Mouse (Mus musculus) heart, embryonic 12.5 days (tissue): ENCODE data around the gene Ppm1h. TPM values are rescaled to one million over a fixed set of nuclear protein-coding genes. Genes with fewer than 3 reads are reported as not detected.

ENCODE experiments used
- ATAC-seq: fragments of 200-750 bp; cut with Nextera tagmentation; 2 replicates; pipeline ENCODE4 v1.8.0; 2017; ENCODE audit warnings: moderate TSS enrichment, moderate library complexity; ENCODE audit not compliant: insufficient number of reproducible peaks, low FRiP score
- H3K27ac ChIP-seq: fragments of 300-500 bp; sonication (generic); 2 replicates; pipeline ENCODE4 v1.5.1; 2016; ENCODE audit warnings: mild to moderate bottlenecking, moderate library complexity; ENCODE audit not compliant: poor library complexity, severe bottlenecking
- H3K27me3 ChIP-seq: fragments of 300-500 bp; sonication (generic); replicated peaks from 2 replicates; pipeline ENCODE4 v1.6.1; 2016; ENCODE audit warnings: mild to moderate bottlenecking, moderate library complexity
- H3K36me3 ChIP-seq: fragments of 300-500 bp; sonication (generic); 2 replicates; pipeline ENCODE4 v1.6.1; 2016; ENCODE audit warnings: mild to moderate bottlenecking, moderate library complexity
- H3K4me1 ChIP-seq: fragments of 300-500 bp; sonication (generic); replicated peaks from 2 replicates; pipeline ENCODE4 v1.6.1; 2016; ENCODE audit warnings: mild to moderate bottlenecking
- H3K4me2 ChIP-seq: fragments of 300-500 bp; sonication (generic); 2 replicates; pipeline ENCODE4 v1.6.1; 2016; ENCODE audit warnings: mild to moderate bottlenecking, moderate library complexity
- H3K4me3 ChIP-seq: fragments of 300-500 bp; sonication (generic); 2 replicates; pipeline ENCODE4 v1.5.1; 2016; ENCODE audit warnings: mild to moderate bottlenecking
- H3K9ac ChIP-seq: fragments of 300-500 bp; sonication (generic); 2 replicates; pipeline ENCODE4 v1.6.1; 2016; ENCODE audit warnings: mild to moderate bottlenecking, moderate library complexity
- H3K9me3 ChIP-seq: fragments of 300-500 bp; sonication (generic); replicated peaks from 2 replicates; pipeline ENCODE4 v1.6.1; 2016; ENCODE audit warnings: mild to moderate bottlenecking, moderate library complexity
- WGBS: fragments of 180-500 bp; shearing (Covaris S2); methylation state at CpG from one replicate; pipeline ENCODE4 v1.1.7; 2016; 5-methylcytosine and 5-hydroxymethylcytosine counted together
- polyA plus RNA-seq: library from polyadenylated mRNA; unstranded; fragments of >200 nt; fragmentation: Nextera tagmentation; extraction: Ambion mirVana; gene quantifications from 2 replicates; pipeline ENCODE4 v1.2.1, GENCODE M21; 2016

Ppm1h gene
- polyA plus RNA-seq, 1 experiment from 2014 or later, result 4.2 TPM

DNA sequence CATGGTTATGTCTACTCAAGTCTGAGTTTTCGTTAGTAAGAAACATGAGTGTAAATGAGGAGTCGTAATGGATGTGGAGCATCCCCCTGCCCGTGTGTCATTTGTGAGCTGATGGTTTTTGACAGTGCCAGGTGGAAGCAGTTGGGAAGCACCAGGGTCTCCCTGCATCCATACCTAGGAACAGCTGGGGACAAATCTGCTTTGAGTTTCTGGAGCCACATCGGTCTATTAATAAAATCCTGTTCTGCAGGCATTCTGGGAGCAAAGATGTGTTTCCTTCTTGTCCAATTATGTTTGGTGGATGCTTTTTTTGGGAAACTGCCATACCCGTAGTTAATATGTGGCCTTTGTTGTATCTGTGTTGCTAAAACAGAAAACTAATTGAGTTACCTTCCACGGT, 26.9 kb downstream of the Ppm1h start:
- no peak overlapping the region for H3K27ac ChIP-seq
- 84% methylated on average over 6 of the region's 6 CpGs for WGBS
- H3K9ac ChIP-seq, result no peak overlapping the region
- peaks cover 7% of the 10 kb centered on the region; the same call in 1 of the 2 replicates for H3K9me3 ChIP-seq
- no peaks in the 10 kb centered on the region for H3K27me3 ChIP-seq
- no peak for ATAC-seq
- no peak overlapping the region for H3K4me2 ChIP-seq
- H3K4me1 ChIP-seq, result no peaks in the 10 kb centered on the region
- H3K4me3 ChIP-seq, result no peak overlapping the region
- H3K36me3 ChIP-seq, result no peaks in the 10 kb centered on the region

DNA sequence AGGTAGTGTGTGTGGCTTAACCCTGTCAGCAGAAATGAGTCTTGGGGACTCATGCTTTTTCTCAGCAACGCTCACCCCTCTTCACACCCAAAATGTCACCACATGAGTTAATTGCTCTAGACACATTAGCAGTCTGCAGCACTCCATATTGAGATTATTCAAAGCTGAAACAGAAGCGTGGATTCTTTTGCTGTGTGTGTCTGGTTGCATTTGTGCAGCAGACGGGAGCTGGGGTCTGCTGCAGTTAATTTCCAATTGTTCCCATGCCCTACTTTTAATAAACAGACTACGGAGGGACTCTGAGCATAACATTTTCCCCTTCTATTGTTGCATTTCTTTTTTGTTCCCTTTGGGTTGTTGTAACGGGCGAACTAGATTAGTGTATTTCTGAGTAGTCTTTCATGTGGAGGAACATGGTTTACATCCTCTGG, 32.8 kb downstream of the Ppm1h start:
- H3K9me3 ChIP-seq, result 0 out of 2 replicates have a peak, but pooled peaks cover 4% of the 10 kb centered on the region
- WGBS, result 76% methylated on average over 6 of the region's 6 CpGs
- H3K27me3 ChIP-seq, result no peaks in the 10 kb centered on the region
- no peak overlapping the region for H3K4me3 ChIP-seq
- no peak overlapping the region for H3K9ac ChIP-seq
- 0 out of 2 replicates have a peak, but pooled peaks cover under 1% of the 10 kb centered on the region for H3K4me1 ChIP-seq
- H3K4me2 ChIP-seq, result no peak overlapping the region
- no peak overlapping the region for H3K27ac ChIP-seq
- ATAC-seq, result no peak
- no peaks in the 10 kb centered on the region for H3K36me3 ChIP-seq

- ATAC-seq, result no peak
- WGBS, result 78% methylated on average over 5 of the region's 5 CpGs
Observed at GRCm38 (mm10) chr10:122712307-122712706, 33.7 kb downstream of the Ppm1h start.

GRCm38 (mm10) chr10:122715856-122716255, 37.3 kb downstream of the Ppm1h start:
- H3K4me2 ChIP-seq, result no peak overlapping the region
- H3K36me3 ChIP-seq, result no peaks in the 10 kb centered on the region
- no peaks in the 10 kb centered on the region for H3K9me3 ChIP-seq
- no peaks in the 10 kb centered on the region for H3K27me3 ChIP-seq
- WGBS, result 76% methylated on average over 12 of the region's 12 CpGs
- no peak overlapping the region for H3K4me3 ChIP-seq
- peaks cover 21% of the 10 kb centered on the region for H3K4me1 ChIP-seq
- no peak overlapping the region for H3K9ac ChIP-seq
- no peak overlapping the region for H3K27ac ChIP-seq
- no peak for ATAC-seq

More at GRCm38 (mm10) chr10:122712307-122712706, 33.7 kb downstream of the Ppm1h start:
- Histone ChIP-seq H3K27ac (no peak overlapping the region), H3K4me3 (no peak overlapping the region), H3K4me2 (no peak overlapping the region), H3K27me3 (no peaks in the 10 kb centered on the region), H3K36me3 (no peaks in the 10 kb centered on the region), H3K9me3 (0 out of 2 replicates have a peak, but pooled peaks cover 2% of the 10 kb centered on the region), H3K9ac (no peak overlapping the region), H3K4me1 (peaks cover 8% of the 10 kb centered on the region)

DNA sequence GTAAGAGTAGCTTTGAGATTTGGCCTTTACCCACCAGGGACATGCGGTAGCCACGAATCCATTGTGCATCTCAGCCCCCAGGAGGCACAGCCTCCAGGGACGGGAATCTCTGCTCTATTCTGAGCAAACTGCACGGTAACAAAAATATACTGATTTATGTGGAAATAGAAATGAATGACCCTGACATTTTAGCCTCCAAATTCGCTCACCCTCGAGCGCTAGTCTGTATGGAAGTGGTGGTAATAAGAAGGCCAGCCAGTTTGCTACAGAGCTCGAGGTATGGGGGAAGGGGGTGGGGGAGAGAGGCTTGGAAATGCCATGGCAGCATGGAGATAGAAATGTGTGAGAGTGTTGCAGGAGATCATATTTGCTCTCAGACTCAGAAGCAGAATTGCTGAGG, 37.7 kb downstream of the Ppm1h start:
- no peak for ATAC-seq
- WGBS, result 73% methylated on average over 8 of the region's 8 CpGs

GRCm38 (mm10) chr10:122716739-122717474, 38.3 kb downstream of the Ppm1h start:
- Histone ChIP-seq H3K4me2 (no peak overlapping the region), H3K9ac (no peak overlapping the region), H3K27ac (no peak overlapping the region), H3K9me3 (no peaks in the 10 kb centered on the region), H3K36me3 (no peaks in the 10 kb centered on the region), H3K27me3 (no peaks in the 10 kb centered on the region), H3K4me3 (no peak overlapping the region), H3K4me1 (peaks cover 21% of the 10 kb centered on the region)
- ATAC-seq, result no peak
- WGBS, result 66% methylated on average over 14 of the region's 14 CpGs

More for the DNA sequence above, 37.7 kb downstream of the Ppm1h start:
- Histone ChIP-seq H3K27me3 (no peaks in the 10 kb centered on the region), H3K4me1 (peaks cover 21% of the 10 kb centered on the region), H3K9me3 (no peaks in the 10 kb centered on the region), H3K36me3 (no peaks in the 10 kb centered on the region), H3K27ac (no peak overlapping the region), H3K4me3 (no peak overlapping the region), H3K9ac (no peak overlapping the region), H3K4me2 (no peak overlapping the region)

GRCm38 (mm10) chr10:122717754-122718415, 39.3 kb downstream of the Ppm1h start:
- Histone ChIP-seq H3K4me2 (no peak overlapping the region), H3K27me3 (no peaks in the 10 kb centered on the region), H3K27ac (no peak overlapping the region), H3K4me3 (no peak overlapping the region), H3K4me1 (peaks cover 21% of the 10 kb centered on the region), H3K9ac (no peak overlapping the region), H3K36me3 (no peaks in the 10 kb centered on the region), H3K9me3 (no peaks in the 10 kb centered on the region)
- ATAC-seq, result no peak
- 70% methylated on average over 14 of the region's 14 CpGs for WGBS

GRCm38 (mm10) chr10:122718951-122719350, 40.4 kb downstream of the Ppm1h start:
- Histone ChIP-seq H3K9me3 (no peaks in the 10 kb centered on the region), H3K27ac (no peak overlapping the region), H3K9ac (no peak overlapping the region), H3K4me3 (no peak overlapping the region), H3K36me3 (no peaks in the 10 kb centered on the region), H3K27me3 (no peaks in the 10 kb centered on the region), H3K4me2 (no peak overlapping the region), H3K4me1 (peaks cover 21% of the 10 kb centered on the region)
- 61% methylated on average over 7 of the region's 7 CpGs for WGBS
- ATAC-seq, result no peak

GRCm38 (mm10) chr10:122722111-122722510, 43.5 kb downstream of the Ppm1h start:
- Histone ChIP-seq H3K9ac (no peak overlapping the region), H3K27ac (no peak overlapping the region), H3K27me3 (no peaks in the 10 kb centered on the region), H3K4me1 (peaks cover 17% of the 10 kb centered on the region), H3K4me2 (no peak overlapping the region), H3K4me3 (no peak overlapping the region), H3K36me3 (no peaks in the 10 kb centered on the region), H3K9me3 (no peaks in the 10 kb centered on the region)
- 72% methylated on average over 6 of the region's 6 CpGs for WGBS
- no peak for ATAC-seq

DNA sequence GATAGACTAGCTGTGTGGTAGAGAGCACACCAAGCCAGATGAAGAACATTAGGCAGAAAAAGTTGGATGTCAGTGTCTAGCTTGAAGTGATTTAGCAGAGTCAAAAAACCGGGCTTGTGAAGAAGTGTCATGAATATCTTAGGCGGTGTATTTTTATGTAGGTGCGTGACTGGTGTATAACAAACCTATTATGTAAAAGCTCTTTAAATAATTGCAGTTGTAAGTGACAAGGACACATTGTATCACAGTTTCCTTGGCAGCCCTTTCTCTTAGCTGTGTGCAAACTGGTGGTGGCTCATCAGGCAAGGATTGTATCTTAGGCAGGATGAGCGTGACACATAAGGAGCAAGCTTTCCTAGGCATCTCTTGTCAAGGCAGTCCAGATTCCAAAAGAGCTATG, 46.1 kb downstream of the Ppm1h start:
- no peak for ATAC-seq
- Histone ChIP-seq H3K27ac (no peak overlapping the region), H3K4me3 (no peak overlapping the region), H3K9ac (no peak overlapping the region), H3K4me1 (peaks cover 6% of the 10 kb centered on the region), H3K4me2 (no peak overlapping the region), H3K36me3 (no peaks in the 10 kb centered on the region), H3K9me3 (no peaks in the 10 kb centered on the region), H3K27me3 (no peaks in the 10 kb centered on the region)
- WGBS, result 79% methylated on average over 4 of the region's 4 CpGs

GRCm38 (mm10) chr10:122727228-122727627, 48.7 kb downstream of the Ppm1h start:
- no peaks in the 10 kb centered on the region for H3K36me3 ChIP-seq
- H3K27me3 ChIP-seq, result no peaks in the 10 kb centered on the region
- no peaks in the 10 kb centered on the region for H3K9me3 ChIP-seq
- H3K9ac ChIP-seq, result no peak overlapping the region
- 23% methylated on average over 4 of the region's 4 CpGs for WGBS
- peaks cover 6% of the 10 kb centered on the region for H3K4me1 ChIP-seq
- no peak overlapping the region for H3K27ac ChIP-seq
- ATAC-seq, result no peak
- H3K4me2 ChIP-seq, result no peak overlapping the region
- H3K4me3 ChIP-seq, result no peak overlapping the region
